Mouse (Mus musculus): ENCODE results near the gene Akap7. TPM values are rescaled to one million over a fixed set of nuclear protein-coding genes. Genes with fewer than 3 reads are reported as not detected.

Akap7 gene
- polyA plus RNA-seq, 1 experiment: 10.6 TPM

DNA sequence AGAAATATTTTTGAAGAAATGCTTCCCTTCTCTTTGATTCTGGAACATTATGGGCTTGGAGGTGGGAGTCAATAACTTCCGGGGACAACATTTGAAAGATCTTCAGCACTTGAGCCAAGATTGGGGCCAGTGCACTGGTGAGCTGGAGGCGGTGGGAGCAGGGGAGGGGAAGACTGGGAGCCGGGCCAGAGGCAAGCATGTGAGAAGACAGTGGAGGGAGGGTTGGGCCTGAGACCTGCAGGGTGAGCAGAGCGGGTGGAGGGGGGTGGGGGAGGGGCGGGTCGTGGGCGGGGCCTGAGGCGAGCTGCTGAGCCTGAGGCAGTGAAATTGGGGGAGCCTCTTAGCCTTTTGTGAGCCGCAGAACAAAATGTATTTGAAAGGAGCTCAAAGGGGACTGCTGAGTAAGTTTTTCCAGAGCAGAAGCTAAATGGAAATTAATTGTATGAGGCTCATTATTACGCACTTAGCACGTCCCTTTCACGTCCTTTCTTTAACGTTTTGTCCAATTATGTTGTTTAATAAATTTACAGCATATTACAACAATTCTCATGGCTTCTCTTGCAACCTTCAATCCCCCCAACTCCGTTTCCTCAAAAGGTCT, 167.4 kb downstream of the Akap7 start:
- WGBS: 48% methylated on average over 14 of the region's 14 CpGs
- Histone ChIP-seq H3K36me3 (ENCODE audit: control insufficient read depth, insufficient read depth, low read length) (no peaks in the 10 kb centered on the region), H3K27ac (ENCODE audit: insufficient read depth, low read depth, low read length) (no peak overlapping the region), H3K4me1 (ENCODE audit: control insufficient read depth, insufficient read depth, insufficient read length, low read length) (peaks cover 6% of the 10 kb centered on the region; the same call in 1 of the 2 replicates), H3K4me3 (ENCODE audit: low read depth, low read length) (no peak overlapping the region), H3K27me3 (ENCODE audit: control insufficient read depth, insufficient read depth, low read length) (no peaks in the 10 kb centered on the region)
- TF ChIP-seq CTCF (IDR thresholded peaks at IDR 0.05; ENCODE audit: extremely low read depth, insufficient read length, insufficient replicate concordance, low read depth, low read length): no peak
- TF ChIP-seq POLR2A (IDR thresholded peaks at IDR 0.05; ENCODE audit: low read depth, low read length): no peak

DNA sequence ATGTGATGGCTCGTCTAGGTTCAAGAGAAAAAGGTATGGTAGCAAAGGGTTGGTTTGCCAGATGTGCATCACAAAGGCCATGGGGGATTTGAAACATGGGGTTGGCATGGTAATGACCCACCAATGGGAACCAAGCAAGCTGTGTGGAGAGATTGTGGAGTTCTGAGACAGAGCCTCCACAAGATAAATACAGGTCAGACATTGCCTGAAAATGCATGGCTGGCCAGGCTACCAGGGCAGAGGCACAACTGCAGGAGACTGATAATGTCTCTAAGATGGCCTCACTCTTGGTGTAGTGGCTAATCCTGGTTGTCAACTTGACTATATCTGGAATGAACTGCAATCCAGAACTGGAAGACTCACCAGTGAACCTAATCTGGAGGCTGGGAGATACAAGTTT, 174.1 kb downstream of the Akap7 start:
- Histone ChIP-seq H3K4me1 (ENCODE audit: control insufficient read depth, insufficient read depth, insufficient read length, low read length) (no peaks in the 10 kb centered on the region), H3K27me3 (ENCODE audit: control insufficient read depth, insufficient read depth, low read length) (no peaks in the 10 kb centered on the region), H3K36me3 (ENCODE audit: control insufficient read depth, insufficient read depth, low read length) (no peaks in the 10 kb centered on the region), H3K27ac (ENCODE audit: insufficient read depth, low read depth, low read length) (no peak overlapping the region), H3K4me3 (ENCODE audit: low read depth, low read length) (no peak overlapping the region)
- WGBS: 85% methylated on average over 1 of the region's 1 CpGs
- TF ChIP-seq CTCF (IDR thresholded peaks at IDR 0.05; ENCODE audit: extremely low read depth, insufficient read length, insufficient replicate concordance, low read depth, low read length) (no peak), POLR2A (IDR thresholded peaks at IDR 0.05; ENCODE audit: low read depth, low read length) (no peak)

DNA sequence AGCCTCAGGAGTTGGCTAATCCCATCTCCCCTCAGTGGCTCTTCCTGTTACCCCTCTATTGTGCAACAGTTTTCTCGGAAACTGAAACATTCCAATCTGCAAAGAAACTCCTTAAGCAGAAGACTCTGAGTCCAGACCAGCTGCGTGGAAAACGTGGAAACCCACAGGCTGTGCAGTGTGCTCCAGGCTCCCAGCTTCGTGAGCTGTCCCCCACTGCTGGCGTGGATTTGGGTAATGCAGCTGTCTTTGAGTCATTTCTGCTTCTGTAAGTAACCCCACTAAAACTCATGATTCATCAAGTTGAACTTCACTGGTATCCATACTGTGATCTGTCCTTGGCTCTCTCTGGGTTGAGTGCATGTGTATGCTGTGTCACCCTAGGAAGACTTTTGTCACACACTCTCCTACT, 179.2 kb downstream of the Akap7 start:
- Histone ChIP-seq H3K27me3 (ENCODE audit: control insufficient read depth, insufficient read depth, low read length) (no peaks in the 10 kb centered on the region), H3K27ac (ENCODE audit: insufficient read depth, low read depth, low read length) (peak overlapping the region; percentile 33; the same call in 1 of the 2 replicates), H3K4me3 (ENCODE audit: low read depth, low read length) (no peak overlapping the region), H3K4me1 (ENCODE audit: control insufficient read depth, insufficient read depth, insufficient read length, low read length) (peaks cover 2% of the 10 kb centered on the region; the same call in 1 of the 2 replicates), H3K36me3 (ENCODE audit: control insufficient read depth, insufficient read depth, low read length) (no peaks in the 10 kb centered on the region)
- no peak for TF ChIP-seq POLR2A (IDR thresholded peaks at IDR 0.05; ENCODE audit: low read depth, low read length)
- TF ChIP-seq CTCF (IDR thresholded peaks at IDR 0.05; ENCODE audit: extremely low read depth, insufficient read length, insufficient replicate concordance, low read depth, low read length): no peak
- 71% methylated on average over 5 of the region's 5 CpGs for WGBS

DNA sequence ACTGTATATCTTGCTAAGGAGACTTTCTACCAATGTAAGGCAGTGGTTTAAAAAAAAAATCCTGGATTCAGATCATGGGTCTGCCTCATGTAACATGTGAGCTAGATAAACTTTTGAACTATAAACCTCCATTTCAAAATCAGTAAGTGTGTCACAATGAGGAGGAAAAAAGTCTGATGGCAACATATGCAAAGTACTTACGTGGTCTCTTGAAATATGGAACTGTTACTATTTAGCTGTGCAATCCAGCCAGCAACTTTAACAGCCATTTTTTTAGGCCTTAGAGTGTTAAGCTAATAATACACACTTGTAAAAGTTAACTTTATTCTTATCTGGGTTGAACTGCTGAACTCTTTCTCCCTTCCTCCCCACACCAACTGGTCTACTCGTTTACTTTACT, 181.6 kb downstream of the Akap7 start:
- Histone ChIP-seq H3K27me3 (ENCODE audit: control insufficient read depth, insufficient read depth, low read length) (no peaks in the 10 kb centered on the region), H3K36me3 (ENCODE audit: control insufficient read depth, insufficient read depth, low read length) (no peaks in the 10 kb centered on the region), H3K27ac (ENCODE audit: insufficient read depth, low read depth, low read length) (no peak overlapping the region), H3K4me1 (ENCODE audit: control insufficient read depth, insufficient read depth, insufficient read length, low read length) (peaks cover 2% of the 10 kb centered on the region; the same call in 1 of the 2 replicates), H3K4me3 (ENCODE audit: low read depth, low read length) (no peak overlapping the region)
- 47% methylated on average over 2 of the region's 2 CpGs for WGBS
- TF ChIP-seq POLR2A (IDR thresholded peaks at IDR 0.05; ENCODE audit: low read depth, low read length) (no peak), CTCF (IDR thresholded peaks at IDR 0.05; ENCODE audit: extremely low read depth, insufficient read length, insufficient replicate concordance, low read depth, low read length) (no peak)

DNA sequence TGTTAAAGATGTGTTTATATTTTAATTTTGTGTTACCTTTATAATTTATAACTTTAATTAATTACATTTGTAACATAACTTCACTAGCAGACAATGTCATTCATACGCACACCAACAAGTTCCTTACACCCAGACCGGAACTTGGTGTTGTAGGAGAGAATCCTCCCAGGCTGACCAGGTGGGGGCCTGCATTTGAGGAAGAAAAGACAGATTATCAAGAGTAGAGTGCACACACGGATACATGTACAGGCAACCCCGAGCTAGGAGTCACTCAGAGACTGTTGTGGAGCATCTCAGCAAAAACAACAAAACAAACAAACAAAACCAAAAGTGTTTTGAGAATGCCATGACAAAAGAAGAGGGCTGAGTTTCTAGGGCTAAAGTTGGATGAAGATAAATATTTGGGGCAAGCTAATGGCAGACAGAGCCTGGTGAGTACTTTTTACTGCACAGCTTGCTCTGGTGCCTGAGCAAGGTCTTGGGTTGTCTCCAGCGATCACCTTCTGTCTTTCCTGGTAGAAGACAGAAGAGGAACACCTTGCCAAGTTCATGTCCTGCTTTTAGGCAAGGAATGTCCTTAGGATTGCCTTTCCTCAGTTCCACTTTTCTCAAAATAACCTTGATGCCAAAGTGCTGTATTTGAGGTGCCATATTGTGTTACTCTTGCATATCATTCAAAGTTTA, 186.7 kb downstream of the Akap7 start:
- Histone ChIP-seq H3K36me3 (ENCODE audit: control insufficient read depth, insufficient read depth, low read length) (no peaks in the 10 kb centered on the region), H3K27ac (ENCODE audit: insufficient read depth, low read depth, low read length) (no peak overlapping the region), H3K4me3 (ENCODE audit: low read depth, low read length) (no peak overlapping the region), H3K4me1 (ENCODE audit: control insufficient read depth, insufficient read depth, insufficient read length, low read length) (peaks cover 13% of the 10 kb centered on the region), H3K27me3 (ENCODE audit: control insufficient read depth, insufficient read depth, low read length) (no peaks in the 10 kb centered on the region)
- no peak for TF ChIP-seq CTCF (IDR thresholded peaks at IDR 0.05; ENCODE audit: extremely low read depth, insufficient read length, insufficient replicate concordance, low read depth, low read length)
- no peak for TF ChIP-seq POLR2A (IDR thresholded peaks at IDR 0.05; ENCODE audit: low read depth, low read length)
- 92% methylated on average over 5 of the region's 5 CpGs for WGBS

Other genes starting within 250 kb of the Akap7 start
- 8.0 and 18.2 TPM in 2 replicates for gene Epb41l2, start 51.9 kb upstream of the Akap7 start, polyA plus RNA-seq (2012; rRNA removed)
- gene Smlr1, start 228.4 kb upstream of the Akap7 start, polyA plus RNA-seq (2012; rRNA removed): 27.1 and 58.7 TPM in 2 replicates